Mouse (Mus musculus): ENCODE data around the gene Klri2.
"Not testable (repeated sequence)": the region's sequence is repeated elsewhere in the genome, so short reads cannot be mapped to it uniquely, and the experiment has no call there.

Klri2 gene

DNA sequence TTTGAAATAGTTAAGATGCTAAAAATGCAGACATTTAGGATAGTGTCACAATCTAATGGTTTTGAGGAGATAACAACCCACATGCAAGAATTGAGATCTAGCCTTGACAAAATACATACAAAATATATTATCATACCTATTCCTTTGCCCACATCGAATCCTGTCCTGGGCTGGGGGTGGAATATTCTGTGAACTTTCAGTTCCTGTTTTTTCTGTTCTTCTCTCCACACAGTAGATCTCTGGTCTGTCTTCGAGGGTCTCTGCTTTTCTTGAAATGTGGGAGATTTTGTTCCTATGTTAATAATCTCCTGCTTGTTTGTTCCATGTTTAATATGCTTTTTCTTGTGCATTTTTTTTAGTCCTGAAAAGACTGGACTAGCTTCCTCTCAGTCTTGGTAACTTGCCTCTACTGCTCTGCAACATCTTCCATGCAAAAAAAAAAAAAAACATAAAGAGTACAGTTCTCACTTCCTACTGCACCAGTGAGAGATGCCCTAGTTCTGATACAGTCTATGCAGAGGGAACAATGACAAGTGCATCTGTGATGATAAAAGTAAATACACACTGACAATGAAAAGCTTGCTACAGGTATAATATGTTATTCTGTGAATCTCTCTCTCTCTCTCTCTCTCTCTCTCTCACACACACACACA lies at the start of gene Klri2:
Klri2 (minus strand) TSS at position 416 of the 653 bp plus-strand sequence.
- DNase-seq (ENCODE audit: low spot score), result no peak

DNA sequence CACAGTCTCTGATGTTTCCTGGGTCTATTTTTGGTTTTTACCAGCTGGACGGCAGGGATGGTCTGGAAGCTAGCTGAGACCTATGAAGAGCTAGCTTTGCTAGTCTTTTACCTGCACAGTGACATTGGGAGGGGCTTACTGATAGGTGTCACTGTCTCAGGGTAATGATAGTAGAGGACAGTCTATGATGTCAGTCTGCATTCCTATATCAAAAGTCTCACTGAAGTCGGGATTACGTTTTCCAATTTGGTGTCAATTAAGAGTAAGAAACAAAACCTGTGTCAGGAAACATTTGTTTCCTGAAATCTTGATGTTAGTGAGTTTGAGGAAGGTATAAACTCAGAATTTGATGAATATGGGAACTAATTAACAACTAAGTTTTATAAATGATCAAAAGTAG lies 43.9 kb upstream of the Klri2 start, which contains the start of gene Gm156:
Gm156 (minus strand) TSS at position 101 of the 400 bp plus-strand sequence.
- not testable (repeated sequence) for DNase-seq (ENCODE audit: low spot score)

DNA sequence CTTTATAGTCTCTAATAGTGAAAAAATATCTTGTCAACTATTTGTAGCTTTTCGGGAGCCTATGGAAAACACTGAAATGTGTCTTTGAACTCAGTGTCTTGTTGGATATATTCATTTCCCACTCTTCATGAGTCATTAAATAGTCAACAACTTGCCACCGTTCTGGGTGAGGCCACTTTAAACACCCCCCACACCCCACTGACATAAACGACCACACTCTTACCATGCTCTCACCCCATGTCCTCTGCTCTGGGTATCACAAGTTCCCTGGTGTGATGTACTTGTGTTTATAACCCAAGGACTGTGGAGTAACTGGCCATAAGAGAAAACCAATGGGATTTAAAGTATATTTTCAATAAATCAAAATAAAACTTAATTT lies 7.4 kb upstream of the Klri2 start:
- DNase-seq (ENCODE audit: low spot score), result no peak

DNA sequence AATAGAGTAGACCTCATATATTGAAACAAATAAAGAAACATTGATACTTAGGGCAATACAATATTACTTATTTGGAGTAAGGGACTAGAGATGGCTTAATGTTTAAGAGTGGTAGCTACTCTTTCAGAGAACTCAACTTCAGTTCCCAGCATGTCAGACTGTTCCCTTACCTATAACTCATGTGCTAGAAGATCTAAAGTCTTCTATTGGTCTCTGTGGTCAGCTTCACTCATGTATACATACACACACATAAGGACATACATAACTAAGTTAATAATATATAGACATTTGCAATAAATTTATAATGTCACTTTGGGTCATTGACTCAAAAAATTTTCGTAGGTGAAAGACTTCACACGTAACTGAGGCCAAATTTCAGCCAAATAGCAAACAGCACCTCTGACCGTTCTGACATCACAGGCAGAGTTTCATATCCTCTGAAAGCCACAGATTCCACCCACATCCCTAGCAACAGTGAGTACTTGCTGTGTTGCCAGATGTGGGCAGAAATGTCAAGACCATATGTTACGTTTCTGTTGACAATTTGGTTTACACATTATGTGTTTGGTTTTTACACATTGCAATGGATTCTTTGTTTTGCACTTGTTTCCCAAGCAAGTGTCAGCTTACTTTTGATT lies 6.9 kb upstream of the Klri2 start:
- DNase-seq (ENCODE audit: low spot score), result no peak

DNA sequence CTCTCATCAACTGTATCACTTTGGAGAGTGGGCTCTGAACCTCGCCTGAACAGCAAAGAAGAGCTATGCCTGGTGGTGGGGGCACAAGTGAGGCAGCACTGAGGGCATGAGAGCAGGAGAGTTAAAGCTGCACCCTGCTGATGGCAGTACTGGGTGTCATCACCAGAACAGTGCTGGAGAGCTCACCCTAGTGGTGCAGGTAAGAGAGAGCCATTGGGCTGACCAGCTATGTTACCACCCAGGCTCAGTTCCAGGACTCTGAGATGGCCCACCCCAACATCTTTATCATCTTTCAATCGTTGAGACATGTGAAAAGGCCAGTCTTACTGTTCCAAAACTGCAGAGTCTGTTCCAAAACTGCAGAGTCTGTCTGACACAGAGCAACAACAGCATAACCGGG lies 5.9 kb upstream of the Klri2 start:
- no peak for DNase-seq (ENCODE audit: low spot score)

DNA sequence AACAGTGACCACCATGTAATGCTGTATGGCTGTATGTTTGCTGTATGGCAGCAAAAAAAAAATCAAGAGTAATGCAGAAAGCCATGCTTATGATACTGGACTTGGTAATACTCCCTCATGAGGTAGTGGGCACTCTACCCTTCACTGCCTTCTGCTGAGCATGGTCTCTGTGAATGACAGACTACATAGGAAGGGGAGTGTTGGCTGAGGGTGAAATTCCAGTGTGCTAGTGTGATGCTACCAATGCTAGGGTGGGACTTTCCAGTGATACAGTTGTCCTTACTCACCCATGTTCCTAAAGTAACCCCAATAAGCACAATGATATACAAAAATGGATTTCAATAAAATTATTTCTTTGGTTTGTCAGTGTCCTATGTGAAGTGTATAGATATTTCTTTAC lies 3.9 kb downstream of the Klri2 start:
- no peak for DNase-seq (ENCODE audit: low spot score)

DNA sequence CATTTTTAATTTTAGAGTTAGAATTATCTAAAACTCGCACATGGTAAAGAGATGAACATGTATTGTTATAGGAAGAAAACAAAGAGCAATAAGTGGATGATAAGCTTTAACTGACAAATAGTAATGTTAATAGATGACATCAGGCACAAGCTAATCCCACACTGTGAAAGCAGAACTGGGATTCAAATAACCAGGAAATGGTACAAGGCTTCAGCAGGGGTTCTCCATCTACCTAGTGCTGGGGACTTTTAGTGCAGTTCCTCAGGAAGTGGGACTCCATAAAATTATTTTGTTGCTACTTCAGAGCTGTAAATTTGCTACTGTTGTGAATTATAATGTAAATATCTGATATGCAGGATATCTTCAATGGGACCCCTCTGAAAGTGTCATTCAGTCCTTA lies 13.0 kb downstream of the Klri2 start:
- no peak for DNase-seq (ENCODE audit: low spot score)

DNA sequence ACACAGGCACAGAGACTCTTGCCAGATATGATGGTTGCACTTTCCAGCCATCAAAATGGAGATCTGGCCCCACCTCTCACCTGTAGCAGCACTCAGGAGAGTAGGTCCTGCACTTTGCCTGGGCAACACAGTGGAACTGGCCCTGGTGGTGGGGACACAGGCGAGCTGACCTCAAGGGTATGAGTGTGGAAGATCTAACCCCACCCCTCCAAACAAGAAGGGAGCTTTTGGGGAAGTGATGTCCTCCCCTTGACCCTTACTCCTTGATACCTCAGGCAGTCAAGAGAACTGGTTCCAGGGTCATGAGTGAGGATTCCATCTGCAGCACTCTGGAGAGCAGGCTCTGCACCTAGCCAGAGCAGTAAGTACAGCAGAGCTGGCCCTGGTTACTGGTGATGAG lies 18.9 kb downstream of the Klri2 start:
- DNase-seq (ENCODE audit: low spot score), result no peak

DNA sequence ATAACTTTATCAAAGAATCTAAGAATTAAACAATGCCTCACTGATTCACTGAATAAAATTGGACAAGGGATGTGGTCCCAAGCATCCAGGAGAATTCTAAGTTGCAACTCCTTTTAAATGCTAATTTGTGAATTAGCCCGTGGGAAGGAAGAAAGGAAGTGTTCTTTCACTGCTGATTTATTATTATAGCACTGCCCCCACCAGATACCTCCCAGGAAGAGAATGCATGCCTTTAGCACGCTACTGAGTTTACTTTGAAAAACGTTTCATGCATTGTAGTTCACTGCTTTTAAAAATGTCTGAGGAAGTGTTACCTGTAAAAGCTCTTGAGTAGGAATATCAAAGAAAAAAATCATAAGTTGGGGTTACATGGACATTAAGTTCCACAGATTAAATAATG lies 19.8 kb downstream of the Klri2 start:
- DNase-seq (ENCODE audit: low spot score), result no peak

DNA sequence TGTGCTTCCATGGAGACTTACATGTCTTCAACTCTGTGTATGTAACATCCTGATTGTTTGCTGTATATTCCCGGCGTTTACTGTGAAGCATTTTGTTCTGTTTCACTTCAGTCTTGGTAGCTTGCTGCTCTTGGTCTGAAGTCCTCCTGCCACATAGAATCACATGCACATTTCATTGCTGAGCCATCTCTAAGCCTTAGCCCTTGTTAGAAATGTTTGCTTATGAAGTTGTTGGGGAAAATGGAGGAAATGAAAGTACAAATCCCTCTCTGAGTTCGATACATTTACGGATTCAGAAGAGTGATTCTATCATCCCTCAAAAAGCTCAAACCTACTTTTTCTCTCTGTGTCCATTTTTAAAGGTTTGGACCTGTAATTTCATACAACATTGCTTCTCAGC lies 23.3 kb downstream of the Klri2 start, which contains the start of gene Klri1:
Klri1 (minus strand) TSS at position 101 of the 400 bp plus-strand sequence.
- DNase-seq (ENCODE audit: low spot score), result no peak

DNA sequence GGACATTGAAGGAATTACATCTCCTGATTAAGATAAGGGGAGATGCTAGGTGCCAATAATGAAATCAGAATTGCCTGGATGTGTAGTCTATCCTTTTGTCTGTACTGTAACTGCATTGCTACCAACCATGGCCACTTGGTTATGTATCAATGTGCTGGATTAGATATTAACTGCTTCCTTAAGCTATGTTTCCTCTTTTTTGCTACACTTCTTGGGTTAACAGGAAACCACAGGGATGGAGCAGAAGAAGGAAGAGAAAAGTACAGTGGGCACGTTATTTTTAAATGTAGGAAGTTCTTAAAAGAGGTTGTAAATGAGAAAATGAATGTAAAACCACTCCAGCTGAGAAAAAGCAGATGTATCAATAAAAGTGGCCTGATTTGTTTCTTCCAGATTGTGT lies 26.7 kb downstream of the Klri2 start:
- no peak for DNase-seq (ENCODE audit: low spot score)

DNA sequence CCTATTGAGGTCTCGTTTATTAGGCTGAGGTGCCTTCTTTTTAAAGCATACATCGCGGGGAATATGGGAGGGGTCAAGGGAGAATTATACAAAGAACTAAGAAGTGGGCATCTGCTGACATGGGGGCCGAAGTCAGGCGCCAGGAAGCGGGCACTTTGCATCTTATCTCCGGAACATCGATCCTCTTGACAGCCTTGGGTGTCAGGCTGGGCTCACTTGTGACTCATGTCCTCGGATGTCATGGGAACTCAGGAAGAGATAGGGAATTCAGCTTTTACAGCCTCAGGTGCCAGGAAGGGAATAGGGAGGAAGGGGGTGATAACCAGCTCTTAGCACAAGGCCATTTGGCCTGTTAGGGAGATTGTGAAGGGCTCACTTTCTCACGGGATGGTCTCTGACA lies 48.8 kb downstream of the Klri2 start:
- not testable (repeated sequence) for DNase-seq (ENCODE audit: low spot score)

DNA sequence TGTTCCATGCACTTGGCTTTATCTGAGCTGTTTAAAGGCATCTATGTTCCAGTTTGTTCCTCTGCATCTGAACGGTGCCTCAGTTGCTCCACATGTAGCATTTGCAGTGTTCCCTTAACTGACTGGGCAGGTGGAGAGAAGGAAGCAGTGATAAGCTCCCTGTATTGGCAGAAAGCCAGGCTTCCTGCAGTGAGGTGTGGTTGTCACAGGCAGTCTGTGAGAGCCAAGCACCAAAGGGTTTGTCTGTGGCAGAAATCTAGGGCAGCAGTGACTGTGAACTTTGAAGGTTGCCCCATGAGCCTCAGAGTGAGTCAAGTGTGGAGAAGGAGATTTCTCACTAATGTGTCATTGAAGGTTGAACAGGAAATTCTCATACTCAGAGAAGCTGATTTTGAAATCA lies 59.9 kb downstream of the Klri2 start:
- DNase-seq (ENCODE audit: low spot score), result no peak
